Mouse (Mus musculus): ENCODE data around the gene Aldh3a1.
A peak's percentile ranks its signal among the peaks of the same experiment; 100 is the strongest.

- TF ChIP-seq CTCF (IDR thresholded peaks at IDR 0.05; ENCODE audit: insufficient read depth, low read length), result peak; percentile 35; the same call in 1 of the 2 replicates
- no peak for TF ChIP-seq POLR2A (IDR thresholded peaks at IDR 0.05; ENCODE audit: borderline replicate concordance, extremely low read depth, low read depth, low read length)
These were observed 4.8 kb downstream of the Aldh3a1 start for GRCm38 (mm10) chr11:61212102-61212501.

Data from lung, adult 2 months (tissue).